Mouse (Mus musculus) CD4-positive, CD25-positive, alpha-beta regulatory T cell, adult 4 months (primary cell): ENCODE results near the gene Plin5. TPM values are rescaled to one million over a fixed set of nuclear protein-coding genes. Genes with fewer than 3 reads are reported as not detected.
A peak's percentile ranks its signal among the peaks of the same experiment; 100 is the strongest.

Experiments
- ATAC-seq: one replicate; pipeline ENCODE4 v1.8.0; 2017
- polyA plus RNA-seq, 2 experiments: library from polyadenylated mRNA; unstranded; fragments of 100-300 nt; shearing (Covaris generic); gene quantifications; one replicate each; pipeline ENCODE4 v1.2.1; 2017

Plin5 gene
- not detected for polyA plus RNA-seq

- no peak for ATAC-seq
Observed at GRCm38 (mm10) chr17:56117251-56117710, at the start of gene Plin5. Plin5 (minus strand) TSS chr17:56117596.

GRCm38 (mm10) chr17:56165671-56166070, 48.3 kb upstream of the Plin5 start:
- ATAC-seq = no peak

GRCm38 (mm10) chr17:56164510-56164909, 47.1 kb upstream of the Plin5 start:
- no peak for ATAC-seq

- ATAC-seq = peak; percentile 83
Observed at GRCm38 (mm10) chr17:56163523-56164102, 46.2 kb upstream of the Plin5 start.

- peak; percentile 87 for ATAC-seq
Observed at GRCm38 (mm10) chr17:56162231-56162774, 44.9 kb upstream of the Plin5 start, which contains the start of gene Tnfaip8l1. Tnfaip8l1 (plus strand) TSS chr17:56162477.

- no peak for ATAC-seq
Observed at GRCm38 (mm10) chr17:56159729-56160128, 42.3 kb upstream of the Plin5 start.

GRCm38 (mm10) chr17:56153643-56154042, 36.2 kb upstream of the Plin5 start:
- ATAC-seq = no peak

GRCm38 (mm10) chr17:56149897-56150296, 32.5 kb upstream of the Plin5 start:
- ATAC-seq = no peak

- no peak for ATAC-seq
Observed at GRCm38 (mm10) chr17:56148790-56149618, 31.6 kb upstream of the Plin5 start.

GRCm38 (mm10) chr17:56148280-56148679, 30.9 kb upstream of the Plin5 start:
- peak; percentile 26 for ATAC-seq

- no peak for ATAC-seq
Observed at GRCm38 (mm10) chr17:56147420-56147819, 30.0 kb upstream of the Plin5 start.

GRCm38 (mm10) chr17:56146131-56146530, 28.7 kb upstream of the Plin5 start:
- ATAC-seq = no peak

- ATAC-seq = no peak
Observed at GRCm38 (mm10) chr17:56144546-56144945, 27.1 kb upstream of the Plin5 start.

- no peak for ATAC-seq
Observed at GRCm38 (mm10) chr17:56141702-56142605, 24.6 kb upstream of the Plin5 start.

GRCm38 (mm10) chr17:56139858-56140595, 22.6 kb upstream of the Plin5 start, which contains the start of gene Sema6b:
Sema6b (minus strand) TSS chr17:56140343.
- ATAC-seq = peak; percentile 61

GRCm38 (mm10) chr17:56139355-56139754, 22.0 kb upstream of the Plin5 start:
- no peak for ATAC-seq

GRCm38 (mm10) chr17:56137839-56138613, 20.6 kb upstream of the Plin5 start:
- ATAC-seq = no peak

GRCm38 (mm10) chr17:56136558-56136957, 19.2 kb upstream of the Plin5 start:
- no peak for ATAC-seq

- ATAC-seq = peak; percentile 73
Observed at GRCm38 (mm10) chr17:56134463-56134971, 17.1 kb upstream of the Plin5 start.
